Comparison of ENCODE assay signal across 8 mouse cellular contexts in the genomic region with DNA sequence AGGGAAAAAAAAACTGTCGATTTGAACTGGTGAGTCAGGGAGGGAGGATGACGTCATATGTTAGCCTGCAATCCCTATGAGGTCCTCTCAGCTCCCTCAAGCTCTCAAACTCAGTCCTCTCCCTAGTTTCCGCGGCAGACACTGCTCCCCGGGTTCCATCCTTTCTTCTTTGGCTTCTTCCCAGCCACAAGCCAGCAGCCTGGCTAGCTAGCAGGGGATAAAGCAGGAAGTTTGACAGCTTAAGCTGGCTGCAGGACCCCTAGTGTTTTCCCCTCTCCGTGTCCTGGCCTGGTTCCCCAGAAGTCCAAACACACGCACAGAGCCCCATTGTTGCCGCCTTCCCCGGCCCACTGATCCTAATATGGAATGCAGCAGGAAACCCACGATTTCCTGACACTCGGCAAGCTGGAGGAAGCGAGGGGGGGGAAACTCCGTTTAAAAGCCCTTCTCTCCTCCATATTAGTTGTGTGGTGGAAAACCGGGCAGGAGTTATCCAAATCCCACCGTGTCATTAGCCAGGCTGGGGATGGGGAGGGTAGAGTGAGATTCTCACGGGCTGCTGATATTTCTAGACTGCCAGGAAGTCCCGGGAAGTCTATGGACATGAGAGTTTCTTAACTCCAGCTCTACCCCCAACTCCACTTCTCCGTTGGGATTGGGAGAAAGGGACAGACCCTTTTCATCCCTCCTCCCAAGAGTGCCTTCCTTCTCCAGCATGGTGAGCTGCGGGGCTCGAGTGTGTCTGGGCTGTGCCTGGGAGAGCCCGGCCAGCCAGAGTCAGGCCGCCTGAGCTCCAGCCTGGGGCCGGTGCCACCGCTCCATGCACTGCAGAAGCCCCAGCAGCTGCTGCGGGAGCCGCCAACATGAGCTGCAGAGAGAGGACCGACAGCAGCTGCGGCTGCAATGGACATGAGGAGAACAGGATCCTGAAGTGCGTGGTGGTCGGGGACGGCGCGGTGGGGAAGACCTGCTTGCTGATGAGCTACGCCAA. TPM values are rescaled to one million over a fixed set of nuclear protein-coding genes. Genes with fewer than 3 reads are reported as not detected.
DNase-seq lines count a peak whose midpoint lies in the region; ATAC-seq and TF ChIP-seq lines count a peak whose summit lies in the region.

A gene (plus strand): TSS at position 362 of the 991 bp plus-strand sequence.

- peak within 1 kb of the TSS; percentile 77 for H3K9ac ChIP-seq in embryonic facial prominence, embryonic 14.5 days (ENCODE audit: low read depth, low read length)
- peak within 1 kb of the TSS; percentile 76 for H3K9ac ChIP-seq in heart, adult 2 months (ENCODE audit: low read depth, low read length)

- H3K27me3 ChIP-seq in spleen, adult 2 months (ENCODE audit: control insufficient read depth, insufficient read depth, low read length) = peaks cover 5% of the 10 kb centered on the region; the same call in 1 of the 2 replicates
- H3K27me3 ChIP-seq in embryonic facial prominence, embryonic 14.5 days (replicated peaks; ENCODE audit: control insufficient read depth, insufficient read depth, low read length) = no peaks in the 10 kb centered on the region
- no peaks in the 10 kb centered on the region for H3K27me3 ChIP-seq in heart, adult 2 months (ENCODE audit: control insufficient read depth, insufficient read depth, low read length)
- H3K27me3 ChIP-seq in small intestine, adult 2 months (ENCODE audit: control insufficient read depth, insufficient read depth, low read length) = no peaks in the 10 kb centered on the region

- H3K36me3 ChIP-seq in spleen, adult 2 months (ENCODE audit: control insufficient read depth, insufficient read depth, low read length) = no peaks in the 10 kb centered on the region
- H3K36me3 ChIP-seq in embryonic facial prominence, embryonic 14.5 days (ENCODE audit: control insufficient read depth, insufficient read depth, low read length) = no peaks in the 10 kb centered on the region
- peaks cover 9% of the 10 kb centered on the region for H3K36me3 ChIP-seq in heart, adult 2 months (ENCODE audit: control insufficient read depth, insufficient read depth, low read length)
- no peaks in the 10 kb centered on the region for H3K36me3 ChIP-seq in small intestine, adult 2 months (ENCODE audit: control insufficient read depth, insufficient read depth, low read length)

- H3K27ac ChIP-seq in spleen, adult 2 months (ENCODE audit: insufficient read depth, low read length) = peak within 1 kb of the TSS; percentile 80
- peak within 1 kb of the TSS; percentile 96 for H3K27ac ChIP-seq in embryonic facial prominence, embryonic 14.5 days (replicated peaks; ENCODE audit: low read depth, low read length)
- peak within 1 kb of the TSS; percentile 95 for H3K27ac ChIP-seq in heart, adult 2 months
- peak within 1 kb of the TSS; percentile 85 for H3K27ac ChIP-seq in small intestine, adult 2 months (ENCODE audit: insufficient read depth, low read depth, low read length)

- intact Hi-C loops in heart, adult 2 months (cut with DNase I) = loop anchor here (1.0 to 10.0 kb wide), 4 partner anchors 28 to 287 kb away; a partner anchor contains a TSS
- intact Hi-C loops in left cerebral cortex, postnatal 4 days (cut with DNase I) = no loop called here

- H3K4me1 ChIP-seq in spleen, adult 2 months (ENCODE audit: control insufficient read depth, insufficient read depth, insufficient read length) = no peaks in the 10 kb centered on the region
- H3K4me1 ChIP-seq in embryonic facial prominence, embryonic 14.5 days (ENCODE audit: control insufficient read depth, insufficient read depth, low read length) = peaks cover 12% of the 10 kb centered on the region; the same call in 1 of the 2 replicates
- H3K4me1 ChIP-seq in heart, adult 2 months (ENCODE audit: control insufficient read depth, insufficient read depth, low read length) = peaks cover 10% of the 10 kb centered on the region
- peaks cover 5% of the 10 kb centered on the region; the same call in 1 of the 2 replicates for H3K4me1 ChIP-seq in small intestine, adult 2 months (ENCODE audit: control insufficient read depth, insufficient read depth, insufficient read length, low read length)

- H3K4me2 ChIP-seq in embryonic facial prominence, embryonic 14.5 days (ENCODE audit: low read depth, low read length) = peak within 1 kb of the TSS; percentile 80

- TF ChIP-seq POLR2A in spleen, adult 2 months (IDR thresholded peaks at IDR 0.05; ENCODE audit: low read depth, low read length) = no peak; the same call in 1 of the 2 replicates
- TF ChIP-seq POLR2A in heart, adult 2 months (IDR thresholded peaks at IDR 0.05; ENCODE audit: insufficient read depth, low read depth, low read length) = peak; percentile 72
- TF ChIP-seq POLR2A in small intestine, adult 2 months (IDR thresholded peaks at IDR 0.05; ENCODE audit: low read depth, low read length) = no peak; the same call in 1 of the 2 replicates

- H3K79me2 ChIP-seq in heart, adult 2 months (replicated peaks; ENCODE audit: control insufficient read depth, insufficient read depth, low read length) = peaks cover 2% of the 10 kb centered on the region; the same call in 1 of the 2 replicates

- ATAC-seq in embryonic facial prominence, embryonic 14.5 days (ENCODE audit: low read depth) = peak; percentile 84

- no peaks in the 10 kb centered on the region for H3K9me3 ChIP-seq in embryonic facial prominence, embryonic 14.5 days (ENCODE audit: control insufficient read depth, low read length)

- peak; percentile 87 for TF ChIP-seq EP300 in heart, adult 2 months (IDR thresholded peaks at IDR 0.05; ENCODE audit: insufficient read depth, low read depth, low read length)

- TF ChIP-seq CTCF in spleen, adult 2 months (IDR thresholded peaks at IDR 0.05; ENCODE audit: extremely low read depth, insufficient read depth, insufficient read length, insufficient replicate concordance) = no peak
- TF ChIP-seq CTCF in heart, adult 2 months (IDR thresholded peaks at IDR 0.05) = peak; percentile 21; the same call in 1 of the 2 replicates
- TF ChIP-seq CTCF in small intestine, adult 2 months (IDR thresholded peaks at IDR 0.05; ENCODE audit: extremely low read depth, insufficient read length, insufficient replicate concordance, low read depth, low read length) = no peak

- peak within 1 kb of the TSS; percentile 48 for H3K4me3 ChIP-seq in spleen, adult 2 months (ENCODE audit: extremely low read depth, insufficient read depth, insufficient read length)
- peak within 1 kb of the TSS; percentile 61 for H3K4me3 ChIP-seq in embryonic facial prominence, embryonic 14.5 days (ENCODE audit: low read depth, low read length)
- peak within 1 kb of the TSS; percentile 44 for H3K4me3 ChIP-seq in heart, adult 2 months
- H3K4me3 ChIP-seq in small intestine, adult 2 months (ENCODE audit: low read depth, low read length) = peak within 1 kb of the TSS; percentile 59

- no peak for DNase-seq in spleen, adult 2 months (ENCODE audit: low read depth in 1 of 2, low spot score in 2 of 2)
- DNase-seq in spleen, adult 12 weeks (ENCODE audit: low spot score) = no peak
- DNase-seq in embryonic facial prominence, embryonic 14.5 days (ENCODE audit: low spot score) = peak; percentile 91
- peak; percentile 85 to 90 for DNase-seq in heart, adult 2 months
- DNase-seq in kidney, adult 18-20 months = peak; percentile 75
- peak; percentile 75 for DNase-seq in left cerebral cortex, postnatal 4 days
- DNase-seq in mesoderm, embryonic 11.5 days (ENCODE audit: low read depth, low spot score) = peak; percentile 78

- 2% methylated on average over 34 of the region's 34 CpGs for WGBS in spleen, adult 2 months
- 0% methylated on average over 28 of the region's 34 CpGs for WGBS in embryonic facial prominence, embryonic 14.5 days
- WGBS in heart, adult 2 months = under 1% methylated on average over 34 of the region's 34 CpGs
- 1% methylated on average over 34 of the region's 34 CpGs for WGBS in small intestine, adult 2 months

RNA-seq across cellular contexts. Expression of the gene that starts here (rescaled TPM):
- 8.7 and 11.3 TPM in 2 replicates for polyA plus RNA-seq in spleen, adult 2 months (2012; rRNA removed)
- 85.4 and 97.5 TPM in 2 replicates for polyA plus RNA-seq in embryonic facial prominence, embryonic 14.5 days (2014; fragmentation: Nextera tagmentation; extraction: Ambion mirVana)
- 10 to 100 TPM; 30.1 to 37.1 TPM for total RNA-seq in heart, adult 2 months (2021)
- 42.6 and 66.2 TPM in 2 replicates for polyA plus RNA-seq in heart, adult 2 months (2012; rRNA removed)
- total RNA-seq in left cerebral cortex, postnatal 4 days (2021) = 1 to 10 TPM; 7.4 to 8.4 TPM
- polyA plus RNA-seq in small intestine, adult 2 months (2012; rRNA removed) = 11.4 and 17.5 TPM in 2 replicates

Comparison
In these comparisons a context has a peak if more than half of its experiments do, and no peak if none do; other contexts are left out.
1. DNase-seq: peak in embryonic facial prominence, embryonic 14.5 days (single experiment), heart, adult 2 months (2 of 2), kidney, adult 18-20 months (single experiment), left cerebral cortex, postnatal 4 days (single experiment) and mesoderm, embryonic 11.5 days (single experiment); none in spleen, adult 2 months (0 of 2) and spleen, adult 12 weeks (single experiment).
2. Peak in every context shown above with its lines, with median percentiles within 50 percentile points of each other: H3K27ac ChIP-seq and H3K4me3 ChIP-seq.